ENCODE assay signal across 8 mouse cellular contexts in genomic region chr6:71823085-71823484, GRCm38 (mm10). TPM values are rescaled to one million over a fixed set of nuclear protein-coding genes. Genes with fewer than 3 reads are reported as not detected.
A peak's percentile ranks its signal among the peaks of the same experiment; 100 is the strongest.
DNase-seq lines count a peak whose midpoint lies in the region; ATAC-seq and TF ChIP-seq lines count a peak whose summit lies in the region.

No protein-coding gene starts in this region.

- TF ChIP-seq CTCF in spleen, adult 2 months (IDR thresholded peaks at IDR 0.05; ENCODE audit: extremely low read depth, insufficient read depth, insufficient read length, insufficient replicate concordance): no peak

- TF ChIP-seq POLR2A in spleen, adult 2 months (IDR thresholded peaks at IDR 0.05; ENCODE audit: low read depth, low read length): no peak

- H3K27me3 ChIP-seq in spleen, adult 2 months (ENCODE audit: control insufficient read depth, insufficient read depth, low read length): no peaks in the 10 kb centered on the region
- no peaks in the 10 kb centered on the region for H3K27me3 ChIP-seq in forebrain, embryonic 14.5 days (replicated peaks; ENCODE audit: control insufficient read depth, insufficient read depth, low read length)
- H3K27me3 ChIP-seq in liver, embryonic 12.5 days (replicated peaks): peaks cover 4% of the 10 kb centered on the region; the same call in 1 of the 2 replicates
- H3K27me3 ChIP-seq in stomach, embryonic 15.5 days (replicated peaks): no peaks in the 10 kb centered on the region

- 2% methylated on average over 7 of the region's 7 CpGs for WGBS in spleen, adult 2 months
- 2% methylated on average over 7 of the region's 7 CpGs for WGBS in forebrain, embryonic 14.5 days
- WGBS in liver, embryonic 12.5 days (ENCODE audit: insufficient replicate concordance): 1% methylated on average over 7 of the region's 7 CpGs
- WGBS in stomach, embryonic 15.5 days: 1% methylated on average over 7 of the region's 7 CpGs

- peaks cover 5% of the 10 kb centered on the region; the same call in 1 of the 2 replicates for H3K4me1 ChIP-seq in spleen, adult 2 months (ENCODE audit: control insufficient read depth, insufficient read depth, insufficient read length)
- 0 out of 2 replicates have a peak, but pooled peaks cover 4% of the 10 kb centered on the region for H3K4me1 ChIP-seq in forebrain, embryonic 14.5 days (ENCODE audit: control insufficient read depth, insufficient read depth, low read length)
- peaks cover 42% of the 10 kb centered on the region for H3K4me1 ChIP-seq in liver, embryonic 12.5 days
- peaks cover 4% of the 10 kb centered on the region; the same call in 1 of the 2 replicates for H3K4me1 ChIP-seq in stomach, embryonic 15.5 days

- H3K9me3 ChIP-seq in forebrain, embryonic 14.5 days (replicated peaks; ENCODE audit: control insufficient read depth, low read length): no peaks in the 10 kb centered on the region
- no peaks in the 10 kb centered on the region for H3K9me3 ChIP-seq in liver, embryonic 12.5 days (replicated peaks)
- no peaks in the 10 kb centered on the region for H3K9me3 ChIP-seq in stomach, embryonic 15.5 days

- peak; percentile 44 for ATAC-seq in forebrain, embryonic 14.5 days
- ATAC-seq in liver, embryonic 12.5 days: peak; percentile 65
- peak; percentile 19; the same call in 1 of the 2 replicates for ATAC-seq in stomach, embryonic 15.5 days (ENCODE audit: insufficient read depth, low FRiP score, low read depth)

- DNase-seq in spleen, adult 2 months (ENCODE audit: low read depth in 1 of 2, low spot score in 2 of 2): no peak
- no peak for DNase-seq in spleen, adult 18-20 months
- DNase-seq in forebrain, embryonic 14.5 days (ENCODE audit: low spot score): no peak
- DNase-seq in ovary, postnatal 10 days (ENCODE audit: low spot score): no peak
- DNase-seq in B cell, adult 2 months: no peak
- no peak for DNase-seq in cerebellum, adult 18-20 months

- H3K4me3 ChIP-seq in spleen, adult 2 months (ENCODE audit: extremely low read depth, insufficient read depth, insufficient read length): peak overlapping the region; percentile 92
- peak overlapping the region; percentile 65 for H3K4me3 ChIP-seq in forebrain, embryonic 14.5 days (ENCODE audit: low read depth, low read length)
- H3K4me3 ChIP-seq in liver, embryonic 12.5 days: peak overlapping the region; percentile 70
- H3K4me3 ChIP-seq in stomach, embryonic 15.5 days (replicated peaks): peak overlapping the region; percentile 67

- H3K4me2 ChIP-seq in forebrain, embryonic 14.5 days (ENCODE audit: low read length): peak overlapping the region; percentile 77
- peak overlapping the region; percentile 79 for H3K4me2 ChIP-seq in liver, embryonic 12.5 days
- peak overlapping the region; percentile 67 for H3K4me2 ChIP-seq in stomach, embryonic 15.5 days

- no peak overlapping the region for H3K27ac ChIP-seq in spleen, adult 2 months (ENCODE audit: insufficient read depth, low read length)
- H3K27ac ChIP-seq in forebrain, embryonic 14.5 days (ENCODE audit: low read depth, low read length): no peak overlapping the region
- peak overlapping the region; percentile 77 for H3K27ac ChIP-seq in liver, embryonic 12.5 days
- H3K27ac ChIP-seq in stomach, embryonic 15.5 days: no peak overlapping the region

- peak overlapping the region; percentile 69 for H3K9ac ChIP-seq in forebrain, embryonic 14.5 days (ENCODE audit: low read length)
- peak overlapping the region; percentile 67 for H3K9ac ChIP-seq in liver, embryonic 12.5 days
- peak overlapping the region; percentile 59; the same call in 1 of the 2 replicates for H3K9ac ChIP-seq in stomach, embryonic 15.5 days

- H3K36me3 ChIP-seq in spleen, adult 2 months (ENCODE audit: control insufficient read depth, insufficient read depth, low read length): peaks cover 2% of the 10 kb centered on the region
- peaks cover 6% of the 10 kb centered on the region for H3K36me3 ChIP-seq in forebrain, embryonic 14.5 days (ENCODE audit: control insufficient read depth, insufficient read depth, low read length)
- H3K36me3 ChIP-seq in liver, embryonic 12.5 days: peaks cover 11% of the 10 kb centered on the region
- H3K36me3 ChIP-seq in stomach, embryonic 15.5 days: no peaks in the 10 kb centered on the region; the same call in none of the 2 replicates

RNA-seq across cellular contexts. Expression of gene Mrpl35, which starts 3.7 kb away (rescaled TPM):
- 3.1 and 3.6 TPM in 2 replicates for polyA plus RNA-seq in spleen, adult 2 months (2012; rRNA removed)
- 44.9 and 51.5 TPM in 2 replicates for polyA plus RNA-seq in forebrain, embryonic 14.5 days (2014; fragmentation: Nextera tagmentation; extraction: Ambion mirVana)
- 81.6 and 82.7 TPM in 2 replicates for polyA plus RNA-seq in liver, embryonic 12.5 days (2016; fragmentation: Nextera tagmentation; extraction: Ambion mirVana)
- 63.3 and 66.1 TPM in 2 replicates for polyA plus RNA-seq in stomach, embryonic 15.5 days (2015; fragmentation: Nextera tagmentation; extraction: Ambion mirVana)

RNA-seq across cellular contexts. Expression of gene Immt, which starts 8.0 kb away (rescaled TPM):
- polyA plus RNA-seq in spleen, adult 2 months (2012; rRNA removed): 17.2 and 17.8 TPM in 2 replicates
- polyA plus RNA-seq in forebrain, embryonic 14.5 days (2014; fragmentation: Nextera tagmentation; extraction: Ambion mirVana): 157 and 163 TPM in 2 replicates
- 156 and 176 TPM in 2 replicates for polyA plus RNA-seq in liver, embryonic 12.5 days (2016; fragmentation: Nextera tagmentation; extraction: Ambion mirVana)
- 178 and 191 TPM in 2 replicates for polyA plus RNA-seq in stomach, embryonic 15.5 days (2015; fragmentation: Nextera tagmentation; extraction: Ambion mirVana)
